Mouse (Mus musculus) myocyte (in vitro differentiated cells): ENCODE results near the gene Tppp2.

Experiments
- E2F4 ChIP-seq: IDR thresholded peaks from one replicate; pipeline ENCODE4 v1.6.1; 2011; ENCODE audit warnings: mild to moderate bottlenecking, control low read depth, moderate library complexity; ENCODE audit not compliant: insufficient read depth
- MAX ChIP-seq: IDR thresholded peaks from one replicate; pipeline ENCODE4 v1.6.1; 2011; ENCODE audit warnings: low read depth, mild to moderate bottlenecking, control low read depth
- MYOD1 ChIP-seq, 3 experiments: IDR thresholded peaks; one replicate each; pipeline ENCODE4 v1.6.1; 2011; ENCODE audit warnings: control low read depth in 2 of 3, low read depth in 2 of 3, mild to moderate bottlenecking in 2 of 3, moderate library complexity in 1 of 3; ENCODE audit not compliant: insufficient read length in 2 of 3, control insufficient read depth in 1 of 3
- MYOG ChIP-seq, 3 experiments: IDR thresholded peaks; one replicate each; pipeline ENCODE4 v1.6.1; 2011; ENCODE audit warnings: control low read depth in 2 of 3, low read depth in 2 of 3, mild to moderate bottlenecking in 2 of 3; ENCODE audit not compliant: insufficient read length in 2 of 3, control insufficient read depth in 1 of 3, insufficient read depth in 1 of 3
- POLR2A ChIP-seq: IDR thresholded peaks from one replicate; pipeline ENCODE4 v1.6.1; 2011; ENCODE audit warnings: low read depth, mild to moderate bottlenecking, control low read depth, moderate library complexity; ENCODE audit not compliant: insufficient read length
- POLR2AphosphoS2 ChIP-seq: IDR thresholded peaks from one replicate; pipeline ENCODE4 v1.6.1; 2011; ENCODE audit warnings: low read depth, control low read depth; ENCODE audit not compliant: insufficient read length
- REST ChIP-seq: IDR thresholded peaks from one replicate; pipeline ENCODE4 v1.6.1; 2011; ENCODE audit warnings: mild to moderate bottlenecking, control low read depth, moderate library complexity; ENCODE audit not compliant: insufficient read depth, insufficient read length
- SRF ChIP-seq: IDR thresholded peaks from one replicate; pipeline ENCODE4 v1.6.1; 2011; ENCODE audit warnings: low read depth; ENCODE audit not compliant: control insufficient read depth, insufficient read length
- TCF3 ChIP-seq: IDR thresholded peaks from one replicate; pipeline ENCODE4 v1.6.1; 2011; ENCODE audit warnings: low read depth, control low read depth; ENCODE audit not compliant: insufficient read length
- USF1 ChIP-seq: IDR thresholded peaks from one replicate; pipeline ENCODE4 v1.6.1; 2011; ENCODE audit warnings: low read depth, mild to moderate bottlenecking, control low read depth, moderate library complexity

DNA sequence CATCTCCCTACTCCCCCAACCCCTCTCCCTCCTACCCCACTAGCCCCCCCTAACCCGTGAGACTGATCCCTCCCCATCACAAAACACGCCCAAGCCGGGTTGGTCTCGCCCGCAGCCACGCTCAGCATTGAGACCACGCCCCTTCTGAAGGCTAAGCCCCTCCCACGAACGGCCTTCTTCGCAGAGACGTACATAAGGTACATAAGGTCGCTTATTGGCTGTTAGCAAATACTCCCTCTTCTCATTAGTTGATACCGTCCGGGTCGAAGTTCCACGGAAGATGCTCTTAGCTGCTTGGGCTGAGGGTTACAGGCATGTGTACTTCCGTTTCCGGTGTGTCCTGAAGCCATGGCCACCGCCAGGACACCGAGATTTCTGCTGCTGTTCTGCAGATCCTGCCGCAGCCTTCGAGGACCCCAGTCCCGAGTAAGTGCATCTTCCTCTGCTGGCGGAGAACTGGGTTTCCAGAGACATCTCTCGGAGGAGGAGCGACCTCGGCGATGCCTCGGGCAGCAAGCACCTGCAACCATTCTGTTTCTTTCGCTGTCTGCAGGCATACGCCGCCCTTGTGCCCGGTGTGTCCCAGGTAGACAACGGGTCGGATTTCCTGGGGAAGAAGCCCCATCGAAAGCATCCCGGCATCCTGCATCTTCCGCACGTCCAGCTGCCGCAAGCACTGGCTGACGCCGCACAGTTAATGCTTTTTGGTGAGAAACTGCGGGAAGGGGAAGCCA, 33.5 kb upstream of the Tppp2 start, which contains the start of gene Mettl17:
- no peak for TF ChIP-seq E2F4
- TF ChIP-seq MAX = no peak
- TF ChIP-seq POLR2A = peak; percentile 54
- no peak for TF ChIP-seq TCF3
- TF ChIP-seq REST = no peak
- TF ChIP-seq MYOG (IDR thresholded peaks at IDR 0.05; ENCODE audit: control insufficient read depth in 1 of 3, insufficient read depth in 1 of 3, insufficient read length in 2 of 3, low read depth in 2 of 3) = no peak
- no peak for TF ChIP-seq USF1
- no peak for TF ChIP-seq MYOD1 (IDR thresholded peaks at IDR 0.05; ENCODE audit: control insufficient read depth in 1 of 3, insufficient read length in 2 of 3, low read depth in 2 of 3)
- TF ChIP-seq SRF = no peak
- peak; percentile 37 for TF ChIP-seq POLR2AphosphoS2
